Mouse (Mus musculus): ENCODE results near the gene Olfr115.

The Olfr115 gene

GRCm38 (mm10) chr17:37627009-37627408 lies at the start of gene Olfr115, which contains the start of gene Olfr116:
Gene Olfr115 (minus strand): TSS chr17:37627109.
Gene Olfr116 (minus strand): TSS chr17:37627199.
- no peak for DNase-seq (ENCODE audit: low spot score)

DNA sequence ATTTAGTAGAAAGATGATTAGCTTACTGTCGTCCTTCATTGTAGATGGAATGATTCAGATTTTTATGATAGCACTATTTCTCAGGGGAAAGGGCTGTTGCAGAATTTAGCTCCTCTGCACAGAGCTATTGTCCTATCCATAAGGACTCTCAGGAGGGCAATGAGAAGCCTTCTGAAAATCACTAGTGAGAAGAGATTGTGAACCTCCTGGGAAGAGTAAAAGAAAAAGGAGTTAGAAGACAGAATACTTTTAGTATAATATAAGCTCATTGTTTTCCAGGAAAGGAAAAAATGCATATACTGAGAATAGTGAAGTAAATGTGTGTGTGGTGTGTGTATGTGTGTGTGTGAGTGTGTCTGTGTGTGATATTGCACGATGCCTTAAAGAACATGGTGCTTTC lies 39.8 kb upstream of the Olfr115 start, which contains the start of gene Olfr118:
Gene Olfr118 (plus strand): TSS at position 301 of the 400 bp plus-strand sequence.
- no peak for DNase-seq (ENCODE audit: low spot score)

DNA sequence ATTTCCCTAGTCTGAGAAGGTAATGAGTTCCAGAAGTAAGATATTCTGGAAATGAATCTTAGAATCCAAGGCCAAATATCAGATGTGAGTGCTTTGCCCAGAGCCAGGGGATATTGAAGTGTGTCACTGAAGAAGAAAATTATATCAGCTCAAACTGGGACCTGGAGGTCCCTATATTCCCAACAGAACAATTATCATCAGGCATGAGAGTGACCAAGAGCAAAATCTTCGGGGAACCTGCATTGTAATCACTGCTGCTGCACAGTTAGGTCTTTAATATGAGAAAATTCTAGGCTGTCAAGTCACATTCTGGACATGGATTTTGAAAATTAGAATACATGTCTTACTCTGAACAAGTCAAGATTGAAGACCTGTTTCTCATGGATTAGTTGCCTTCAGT lies 36.8 kb upstream of the Olfr115 start, which contains the start of gene Olfr117:
Gene Olfr117 (minus strand): TSS at position 101 of the 400 bp plus-strand sequence.
- no peak for DNase-seq (ENCODE audit: low spot score)

DNA sequence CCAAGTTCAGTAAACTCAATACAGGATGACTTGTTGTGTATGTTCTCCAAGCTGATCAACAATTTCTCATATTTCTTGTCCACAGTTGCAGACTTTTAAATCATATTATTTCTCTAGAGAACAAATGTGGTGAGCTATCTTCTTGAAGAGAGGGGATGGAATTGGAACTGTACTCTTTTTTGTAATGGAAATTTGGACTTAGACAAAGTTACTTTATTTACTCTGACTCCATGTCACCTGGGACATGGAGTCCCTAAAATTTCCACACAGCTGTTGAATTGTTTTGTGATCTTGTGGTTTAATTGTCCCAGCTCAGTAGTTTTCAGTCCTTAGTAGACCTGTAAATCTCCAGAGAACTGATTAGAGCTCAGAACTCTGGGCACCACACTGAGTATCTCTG lies 34.3 kb downstream of the Olfr115 start, which contains the start of gene Olfr114:
Gene Olfr114 (minus strand): TSS at position 101 of the 400 bp plus-strand sequence.
- DNase-seq (ENCODE audit: low spot score) = no peak

- no peak for DNase-seq (ENCODE audit: low spot score)
These were observed 49.3 kb downstream of the Olfr115 start, which contains the start of gene Olfr113 for GRCm38 (mm10) chr17:37577563-37577962. Gene Olfr113 (minus strand): TSS chr17:37577663.

- DNase-seq (ENCODE audit: low spot score) = no peak
These were observed 57.6 kb downstream of the Olfr115 start, which contains the start of gene Olfr112 for GRCm38 (mm10) chr17:37569351-37569750. Gene Olfr112 (minus strand): TSS chr17:37569451.

All from MN1 (cell line).